Mouse (Mus musculus) naive thymus-derived CD4-positive, alpha-beta T cell, adult 5 months (primary cell): Measurements from ENCODE around the gene Tvp23a. TPM values are rescaled to one million over a fixed set of nuclear protein-coding genes. Genes with fewer than 3 reads are reported as not detected.

ENCODE experiments used
- polyA plus RNA-seq: library from polyadenylated mRNA; unstranded; fragments of 100-300 nt; shearing (Covaris generic); gene quantifications from one replicate; pipeline ENCODE4 v1.2.1, GENCODE M21; 2017

Gene Tvp23a
- polyA plus RNA-seq: 5.3 TPM

DNA sequence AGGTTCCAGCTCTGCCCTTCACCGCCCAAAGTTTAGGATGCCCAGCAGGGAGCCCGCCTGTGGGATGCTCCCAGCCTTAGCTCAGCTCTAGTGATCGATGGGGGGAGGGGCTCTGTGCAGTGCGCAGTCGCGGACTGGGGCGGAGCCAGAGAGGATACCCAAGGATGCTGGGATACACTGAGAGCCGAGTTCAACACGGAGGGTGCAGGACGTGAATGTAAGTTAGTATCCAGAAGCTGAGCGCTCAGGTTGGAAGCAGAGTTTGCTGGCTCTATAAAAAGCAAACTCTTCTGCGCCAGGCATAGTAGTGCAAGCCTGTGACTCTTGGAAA lies at the start of gene Tvp23a:
TSS of gene Tvp23a (minus strand) at position 99 of the 331 bp plus-strand sequence.

DNA sequence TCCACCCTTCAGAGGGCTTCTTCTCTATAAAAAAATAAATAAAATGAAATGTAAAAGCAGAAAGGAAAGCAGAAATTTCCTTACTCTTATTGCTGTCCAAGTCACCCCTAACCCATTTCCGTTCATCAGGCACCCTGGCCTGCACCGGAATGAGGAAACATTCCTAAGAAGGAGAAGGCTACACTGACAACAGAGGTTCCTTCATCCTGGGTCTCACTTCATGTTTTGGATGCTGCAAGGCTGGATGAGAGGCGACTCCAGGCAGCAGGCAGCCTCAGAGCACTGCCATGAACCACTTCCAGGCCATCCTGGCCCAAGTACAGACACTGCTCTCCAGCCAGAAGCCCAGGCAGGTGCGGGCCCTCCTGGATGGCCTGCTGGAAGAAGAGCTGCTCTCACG lies 32.7 kb upstream of the Tvp23a start, which contains the start of gene Ciita:
TSS of gene Ciita (plus strand) at position 203 of the 400 bp plus-strand sequence.

DNA sequence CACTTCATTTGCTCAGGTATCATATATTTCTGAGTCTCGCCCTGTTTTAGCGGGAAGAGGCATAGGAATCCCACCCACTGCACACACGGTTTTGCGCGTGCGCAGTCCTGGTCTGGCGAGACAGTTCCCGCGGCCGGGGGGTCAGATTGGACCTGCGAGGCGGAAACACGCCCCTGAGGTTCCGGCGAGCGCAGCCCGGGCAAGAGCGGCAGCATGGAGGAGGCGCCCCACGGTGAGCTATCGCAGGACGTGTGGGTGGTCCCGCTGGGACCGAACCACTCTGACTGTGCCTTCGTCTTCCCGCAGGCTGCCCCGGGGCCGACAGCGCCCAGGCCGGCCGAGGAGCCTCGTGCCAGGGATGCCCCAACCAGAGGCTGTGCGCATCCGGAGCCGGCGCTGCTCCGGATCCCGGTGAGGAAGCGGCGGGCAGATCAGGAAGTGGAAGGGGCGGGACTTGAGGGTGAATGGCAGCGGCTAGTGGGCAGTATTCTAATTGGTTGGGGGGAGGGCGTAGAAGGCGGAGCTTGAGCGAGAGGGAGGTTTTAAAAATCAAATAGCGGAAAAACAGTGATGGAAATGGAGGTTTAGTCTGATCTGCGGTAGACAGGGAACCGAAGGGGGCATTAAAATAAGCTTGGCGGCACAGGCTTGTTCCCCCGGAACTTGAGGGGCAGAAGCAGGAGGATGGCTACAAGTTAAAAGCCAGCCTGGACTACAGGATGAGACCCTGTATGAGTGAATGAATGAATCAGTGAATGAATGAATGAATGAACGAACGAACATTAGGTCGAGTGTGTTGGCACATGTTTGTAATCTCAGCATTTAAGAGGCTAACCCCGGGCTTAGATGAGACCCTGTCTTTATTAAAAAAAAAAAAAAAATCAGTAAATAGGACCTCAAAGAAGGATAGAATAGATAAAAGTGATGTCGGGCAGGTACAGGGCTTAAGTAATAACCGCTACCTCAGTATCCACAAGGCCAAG lies 35.1 kb downstream of the Tvp23a start, which contains the start of gene Nubp1:
TSS of gene Nubp1 (plus strand) at position 185 of the 983 bp plus-strand sequence.

DNA sequence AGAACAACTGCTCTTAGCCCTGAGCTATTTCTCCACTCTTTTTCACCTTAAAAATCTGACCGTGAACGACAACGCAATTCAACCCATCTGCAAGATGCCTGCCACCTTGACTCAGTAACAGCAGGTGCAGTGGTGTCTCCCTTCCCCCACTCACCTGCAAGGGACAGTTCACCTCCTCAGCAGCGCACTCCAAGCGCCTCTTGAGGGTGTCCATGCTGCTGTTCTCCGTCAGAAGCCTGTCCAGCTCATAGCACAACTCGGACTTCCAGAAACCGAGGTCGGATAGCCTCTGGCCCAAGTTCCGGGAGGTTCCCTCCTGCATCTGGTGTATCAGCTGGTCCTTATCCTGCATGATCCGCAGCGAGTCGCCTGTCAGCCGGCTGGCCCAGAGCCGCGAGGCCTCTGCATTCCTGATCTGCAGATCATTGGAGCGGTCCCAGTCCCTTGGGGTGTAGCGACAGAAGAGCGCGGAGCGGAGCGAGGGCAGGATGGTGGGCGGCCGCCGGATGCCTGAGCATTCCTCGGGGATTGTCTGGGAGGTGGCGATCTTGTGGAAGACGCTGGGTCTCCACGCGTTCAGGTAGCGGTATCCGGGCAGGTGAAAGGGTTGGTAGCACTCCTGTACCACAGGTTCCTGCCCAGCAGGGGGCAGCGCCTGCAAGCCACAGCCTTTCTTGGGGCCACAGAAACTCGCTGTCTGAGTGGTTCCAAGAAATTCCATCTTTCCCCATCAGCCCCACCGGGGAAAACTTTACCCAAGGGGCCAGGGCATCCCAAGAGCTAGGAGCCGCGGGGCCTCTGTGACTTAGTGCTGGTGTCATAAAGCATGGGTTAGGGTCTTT lies 52.2 kb downstream of the Tvp23a start, which contains the start of gene Tekt5:
TSS of gene Tekt5 (minus strand) at position 792 of the 842 bp plus-strand sequence.

Other genes with a start within 250 kb of the Tvp23a start
- gene Emp2, start 133.4 kb downstream of the Tvp23a start, polyA plus RNA-seq: not detected
- gene Tekt5, start 51.9 kb downstream of the Tvp23a start, polyA plus RNA-seq: 0.19 TPM
- gene Nubp1, start 35.4 kb downstream of the Tvp23a start, polyA plus RNA-seq: 77.1 TPM
- gene Ciita, start 32.7 kb upstream of the Tvp23a start, polyA plus RNA-seq: 0.20 TPM
- 20.9 TPM for gene Dexi, start 95.7 kb upstream of the Tvp23a start, polyA plus RNA-seq
- gene Clec16a, start 98.0 kb upstream of the Tvp23a start, polyA plus RNA-seq: 20.9 TPM